Mouse (Mus musculus): ENCODE results near the gene Tmc8.
"Not testable (repeated sequence)": the region's sequence is repeated elsewhere in the genome, so short reads cannot be mapped to it uniquely, and the experiment has no call there.

Tmc8 gene

DNA sequence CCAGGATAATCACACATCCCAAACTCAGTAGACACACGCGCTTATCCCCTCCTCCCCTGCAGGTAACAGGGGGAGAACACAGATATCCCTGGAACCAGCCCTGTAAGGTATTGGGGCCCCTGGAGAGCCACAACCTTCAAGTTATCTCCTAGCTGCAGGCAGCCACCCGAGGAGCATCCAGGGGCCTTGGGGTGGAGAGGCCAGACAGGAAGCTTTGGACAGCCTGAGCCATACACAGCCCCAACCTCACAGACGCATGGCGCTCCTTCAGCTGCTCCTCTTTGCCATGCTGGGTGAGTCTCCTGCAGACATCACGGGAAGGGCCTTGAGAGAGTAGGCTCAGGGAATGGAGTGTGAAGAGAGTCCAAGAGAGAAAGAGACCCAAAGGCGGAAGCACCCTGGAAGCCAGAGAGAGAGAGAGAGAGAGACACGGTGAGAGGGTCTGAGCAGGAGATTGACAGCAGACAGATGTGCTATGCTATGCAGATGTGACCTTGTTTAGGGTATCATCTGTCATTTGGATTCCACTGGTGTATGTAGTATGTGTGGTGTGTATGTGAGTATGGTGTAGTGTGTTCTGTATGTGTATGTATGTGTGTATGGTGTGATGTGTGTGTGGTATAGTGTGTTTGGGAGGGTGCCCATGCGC is 15.8 kb downstream of the Tmc8 start, which contains the start of gene 6030468B19Rik:
Gene 6030468B19Rik (plus strand): TSS at position 150 of the 649 bp plus-strand sequence.
- DNase-seq (ENCODE audit: low spot score in 2 of 2): no peak

DNA sequence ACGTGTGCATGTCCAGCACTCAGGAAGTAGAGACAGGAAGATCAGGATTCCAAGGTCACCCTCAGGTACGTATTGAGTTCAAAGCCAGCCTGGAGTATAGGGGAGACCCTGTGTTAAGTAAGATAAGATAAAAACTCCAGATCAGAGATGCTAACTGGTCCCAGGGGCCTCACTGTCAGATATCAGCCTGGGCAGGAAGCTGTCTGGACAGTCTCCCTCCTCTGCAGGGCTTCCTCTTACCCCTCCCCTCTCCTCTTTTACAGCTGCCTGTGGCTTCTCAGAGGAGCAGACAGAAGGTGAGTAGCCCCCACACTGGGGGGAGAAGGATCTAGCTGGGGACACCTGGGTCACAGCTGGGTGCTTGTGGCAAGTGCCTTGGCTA is 16.3 kb downstream of the Tmc8 start:
- DNase-seq (ENCODE audit: low spot score in 2 of 2): no peak

DNA sequence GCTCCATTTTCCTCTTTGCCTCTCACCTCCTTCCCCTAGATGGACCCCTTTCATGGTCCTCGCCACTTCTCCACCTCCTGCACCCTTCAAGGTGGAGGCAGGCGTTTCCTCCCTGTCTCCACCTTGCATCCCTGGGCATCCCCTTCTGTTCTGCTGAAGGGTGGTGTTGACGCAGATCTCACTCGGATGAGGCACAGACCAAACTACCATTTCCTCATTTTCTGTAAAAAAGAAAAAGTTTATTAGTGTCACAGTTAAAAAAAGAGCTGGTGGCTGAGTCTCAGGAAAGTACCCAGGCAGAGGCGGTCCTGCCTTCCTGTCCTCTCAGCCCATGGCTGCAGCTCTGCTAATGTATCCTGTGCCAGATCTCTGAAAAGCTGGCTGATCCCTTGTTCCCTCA is 17.3 kb downstream of the Tmc8 start:
- no peak for DNase-seq (ENCODE audit: low spot score in 2 of 2)

DNA sequence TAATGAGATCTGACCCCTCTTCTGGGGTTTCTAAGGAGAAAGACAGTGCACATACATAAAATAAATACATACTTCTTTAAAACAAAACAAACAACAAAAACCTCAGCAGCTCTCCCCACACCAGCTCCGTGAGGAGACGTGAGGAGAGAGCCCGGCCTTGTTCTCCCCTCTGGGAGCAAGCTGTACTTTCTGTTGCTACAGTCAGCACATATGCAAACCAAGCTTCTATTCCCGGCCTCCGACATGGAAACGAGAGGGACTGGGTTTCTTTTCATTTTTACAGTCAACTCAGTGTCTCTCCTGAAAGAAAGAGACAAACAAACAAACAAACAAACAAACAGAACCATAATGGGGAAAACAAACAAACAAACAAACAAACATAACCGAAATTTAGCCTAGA is 18.2 kb downstream of the Tmc8 start:
- no peak for DNase-seq (ENCODE audit: low spot score in 2 of 2)

DNA sequence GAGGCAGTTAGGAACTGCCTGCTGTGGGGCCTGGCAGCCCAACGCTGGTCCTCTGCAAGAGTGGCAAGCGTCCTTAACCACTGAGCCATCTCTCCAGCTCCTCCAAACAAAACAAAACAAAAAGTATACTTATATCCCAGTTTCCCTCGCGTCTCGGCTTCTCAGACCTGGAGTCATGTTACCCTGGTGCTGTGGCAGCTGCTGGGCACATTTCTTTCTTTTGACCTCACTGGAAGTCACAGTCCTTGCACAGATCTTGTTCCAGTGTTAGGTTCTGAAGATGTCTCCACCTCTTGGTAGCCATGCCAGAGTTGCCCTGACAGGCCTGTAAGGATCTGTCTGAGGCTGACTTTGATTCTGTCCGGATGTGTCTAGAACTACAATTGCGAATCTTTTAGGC is 19.8 kb downstream of the Tmc8 start:
- DNase-seq (ENCODE audit: low spot score in 2 of 2): no peak

DNA sequence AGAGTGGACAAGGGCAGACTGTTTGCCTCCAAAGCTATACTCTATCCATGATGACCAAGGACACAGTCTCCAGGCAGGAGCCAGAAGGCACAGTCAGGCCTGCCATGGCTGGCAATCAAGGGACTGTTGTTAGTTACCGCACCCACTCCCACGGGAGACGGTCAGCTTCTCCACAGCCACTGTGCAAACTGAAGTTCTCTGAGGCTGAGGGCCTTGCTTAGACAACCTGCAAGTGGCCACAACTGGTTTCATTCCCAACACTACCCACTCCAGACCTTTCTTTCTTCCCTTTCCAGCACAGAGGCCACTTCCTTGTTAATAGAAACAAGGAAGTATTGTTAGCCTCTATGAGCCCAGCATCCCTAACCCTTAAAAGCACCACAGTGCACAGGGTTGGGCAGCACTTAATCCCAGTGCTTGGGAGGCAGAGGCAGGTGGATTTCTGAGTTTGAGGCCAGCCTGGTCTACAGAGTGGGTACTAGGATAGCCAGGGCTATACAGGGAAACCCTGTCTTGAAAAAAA is 21.4 kb downstream of the Tmc8 start:
- DNase-seq (ENCODE audit: low spot score in 2 of 2): no peak

DNA sequence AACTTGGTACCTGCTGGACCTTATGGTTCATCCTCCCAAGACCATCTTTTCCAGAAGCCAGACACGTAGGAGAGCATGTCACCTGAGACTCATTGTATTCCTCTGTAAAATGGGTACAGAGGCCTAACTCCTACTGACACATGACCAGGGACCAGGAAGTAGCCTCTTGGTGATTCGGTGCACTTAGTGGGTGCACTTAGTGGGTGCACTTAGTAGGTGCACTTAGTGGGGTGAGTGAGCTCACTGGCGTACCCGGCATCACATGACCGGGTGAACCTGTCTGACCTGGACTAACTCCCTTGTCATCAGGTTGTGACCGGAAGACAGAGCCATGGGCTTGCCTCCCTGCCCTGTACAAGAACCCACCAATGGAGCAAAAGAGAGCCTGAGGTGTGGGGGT is 24.9 kb downstream of the Tmc8 start:
- no peak for DNase-seq (ENCODE audit: low spot score in 2 of 2)

DNA sequence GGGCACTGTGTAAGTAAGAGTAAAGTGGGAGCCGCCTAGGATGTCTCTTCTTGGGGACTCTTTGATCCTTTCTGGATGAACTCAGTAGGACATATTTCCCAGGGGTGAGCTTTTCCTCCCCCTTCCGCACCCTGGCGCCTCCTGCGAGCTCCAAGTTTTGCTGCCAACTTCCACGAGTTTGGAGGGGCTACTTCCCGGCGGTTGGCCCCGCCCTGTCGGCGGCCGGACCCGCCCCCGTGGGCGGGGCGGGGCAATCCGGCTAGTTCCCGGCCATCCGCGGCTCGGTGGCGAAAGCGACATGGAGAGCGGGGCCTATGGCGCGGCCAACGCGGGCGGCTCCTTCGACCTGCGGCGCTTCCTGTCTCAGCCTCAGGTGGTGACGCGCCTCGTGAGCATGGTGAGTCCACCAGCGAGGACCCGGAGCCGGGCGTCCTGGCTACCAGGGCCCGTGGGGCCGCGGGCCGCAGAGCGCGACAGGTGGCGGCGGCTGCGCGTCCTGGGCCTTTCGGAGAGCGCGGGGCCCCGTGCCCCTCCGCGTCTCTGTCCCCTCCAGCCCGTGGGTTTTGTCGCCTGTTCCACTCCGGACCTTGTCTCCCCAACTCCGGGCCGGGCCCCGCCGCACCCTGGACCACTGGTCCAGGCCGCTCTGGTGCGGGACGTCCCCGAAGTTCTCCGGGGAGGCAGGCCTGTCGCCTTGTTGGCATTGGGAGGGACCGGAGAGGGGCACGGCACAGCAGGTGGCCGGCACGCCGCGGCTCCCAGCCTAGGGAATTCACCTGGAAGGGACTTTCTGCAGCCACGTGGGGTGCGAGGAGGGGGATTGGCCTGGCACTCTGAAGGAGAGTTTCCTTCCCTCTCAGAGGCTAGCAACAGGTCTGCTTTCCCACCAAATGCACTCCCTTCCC is 27.8 kb downstream of the Tmc8 start, which contains the start of the genes Gm20708 and Syngr2:
Gene Gm20708 (plus strand): TSS at position 262 of the 905 bp plus-strand sequence.
Gene Syngr2 (plus strand): TSS at position 262 of the 905 bp plus-strand sequence.
- peak in 1 of 2 experiments; percentile 67 for DNase-seq (ENCODE audit: low spot score in 2 of 2)

DNA sequence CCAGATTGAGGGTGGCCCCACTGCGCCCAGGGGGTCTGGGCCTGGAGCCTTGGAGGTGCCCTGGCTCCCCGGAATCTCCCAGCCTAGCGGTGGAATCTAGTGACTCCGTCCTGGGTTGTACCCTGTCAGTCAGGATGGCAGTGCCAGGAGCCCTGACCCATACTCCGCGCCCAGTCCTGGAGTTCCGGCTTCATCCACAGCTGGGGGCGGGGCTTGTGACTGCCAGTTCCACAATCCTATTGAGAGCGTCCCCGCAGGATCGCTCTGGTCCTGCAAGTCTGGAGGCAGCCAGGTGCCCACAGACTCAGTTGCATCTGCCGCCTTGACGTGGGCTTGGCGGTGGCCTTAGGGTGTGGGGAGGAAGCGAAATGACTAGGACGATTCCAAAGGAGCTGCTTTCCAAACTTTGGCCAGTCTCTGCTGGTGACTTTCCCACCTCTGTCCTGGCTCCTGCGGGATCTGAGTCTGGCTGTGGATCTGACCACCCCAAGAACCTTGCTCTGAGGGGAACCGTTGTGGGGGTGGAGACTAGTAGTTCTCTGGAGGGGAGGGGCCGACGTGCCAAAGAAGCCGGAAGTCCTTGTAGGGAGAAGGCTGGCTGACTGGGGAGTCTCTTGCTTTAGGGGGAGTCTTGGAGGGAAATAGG is 28.6 kb downstream of the Tmc8 start:
- DNase-seq (ENCODE audit: low spot score in 2 of 2): peak; percentile 76 to 89

DNA sequence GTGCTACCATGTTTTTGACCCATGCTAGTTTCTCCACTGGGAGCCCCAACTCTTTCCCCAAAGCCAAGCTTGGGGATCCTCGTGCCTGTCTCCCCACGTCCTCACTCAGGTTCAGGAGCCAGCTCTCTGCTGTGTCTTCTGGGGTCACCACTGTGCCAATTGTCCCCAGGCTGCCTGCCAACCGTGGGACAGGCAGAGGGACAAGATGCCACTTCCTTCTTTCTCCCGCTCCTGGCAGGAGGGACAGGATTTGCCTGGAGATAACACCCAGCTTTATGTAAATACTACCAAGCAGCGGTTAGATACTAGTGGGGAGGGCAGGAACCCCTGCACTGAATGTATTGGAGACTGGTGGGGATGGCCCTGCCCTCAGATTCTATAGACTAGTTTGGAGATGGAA is 32.0 kb downstream of the Tmc8 start:
- DNase-seq (ENCODE audit: low spot score in 2 of 2): no peak

DNA sequence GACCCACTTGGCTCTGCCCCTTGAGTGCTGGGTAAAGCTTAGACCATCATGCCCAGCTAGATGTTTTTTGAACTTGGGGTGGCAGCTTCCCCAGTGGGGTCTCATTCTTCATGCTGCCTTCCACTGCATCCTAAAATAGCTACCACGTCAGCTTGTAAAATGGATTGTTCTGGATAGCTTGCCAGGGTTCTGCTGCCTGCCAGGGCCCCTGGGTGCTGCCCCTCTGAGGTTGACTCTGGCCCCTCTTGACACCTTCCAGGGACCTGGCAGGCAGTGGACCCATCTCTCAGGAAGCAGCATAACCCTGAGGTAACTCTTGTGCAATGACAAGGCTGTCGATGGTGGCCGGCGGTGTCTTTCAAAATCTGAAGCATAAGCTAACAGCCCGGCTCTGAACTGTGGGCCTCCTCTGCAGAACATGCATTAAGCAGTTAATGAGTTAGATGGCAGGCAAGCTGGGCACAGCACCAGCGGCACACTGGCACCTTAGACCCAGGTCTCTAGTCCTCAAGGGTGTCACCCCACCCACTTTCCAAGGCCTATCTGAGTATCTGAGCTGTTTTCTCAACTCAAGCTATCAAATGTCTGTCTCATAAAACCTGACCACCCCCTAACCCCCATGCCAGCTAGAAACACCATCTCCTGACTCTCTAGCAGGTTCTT is 33.0 kb downstream of the Tmc8 start:
- DNase-seq (ENCODE audit: low spot score in 2 of 2): no peak

DNA sequence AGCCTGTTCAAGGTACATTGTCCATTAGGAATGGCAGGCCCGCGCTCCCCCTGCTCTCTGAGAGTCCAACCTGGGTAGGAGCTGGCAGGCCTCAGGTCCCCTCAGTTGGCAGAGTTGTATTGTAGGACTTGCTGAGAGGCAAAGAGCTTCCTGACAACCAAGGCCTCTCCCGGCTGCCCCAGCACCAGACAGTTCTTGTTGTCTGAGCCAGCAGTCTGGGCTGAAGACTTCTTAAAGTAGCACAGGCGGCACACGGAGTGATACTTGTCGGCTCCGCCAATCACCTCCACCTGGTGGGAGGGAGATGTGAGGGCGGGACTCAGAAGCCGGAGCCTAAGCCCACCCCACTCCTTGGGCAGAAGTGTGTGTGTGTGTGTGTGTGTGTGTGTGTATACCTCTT is 34.0 kb downstream of the Tmc8 start:
- DNase-seq (ENCODE audit: low spot score in 2 of 2): not testable (repeated sequence)

DNA sequence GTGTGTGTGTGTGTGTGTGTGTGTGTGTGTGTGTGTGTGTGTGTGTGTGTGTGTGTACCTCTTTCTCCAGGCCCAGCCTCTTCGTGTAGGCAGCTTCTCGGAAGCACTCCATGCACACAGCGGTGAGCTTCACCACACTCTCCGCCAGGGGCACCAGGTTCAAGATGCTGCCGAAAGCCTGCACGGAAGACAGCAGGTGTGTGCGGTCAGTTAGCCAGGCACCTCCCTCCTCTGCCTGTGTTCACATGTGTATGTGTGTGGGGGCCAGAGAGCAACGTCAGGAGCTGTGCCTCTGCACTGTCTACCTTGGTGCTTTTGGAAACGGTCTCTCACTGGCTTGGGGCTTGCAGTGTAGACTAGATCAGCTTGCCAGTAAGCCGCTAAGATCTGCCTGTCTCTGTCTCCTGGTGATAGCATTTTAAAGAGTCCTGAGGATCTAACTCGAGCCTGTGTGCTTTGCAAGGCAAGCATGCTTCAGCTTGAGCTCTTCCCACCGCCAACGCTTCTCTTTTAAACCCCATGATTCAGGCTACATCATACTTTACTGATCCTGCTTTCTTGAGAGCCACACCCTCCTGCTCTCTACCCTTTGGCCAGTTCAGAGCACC is 34.6 kb downstream of the Tmc8 start:
- no peak for DNase-seq (ENCODE audit: low spot score in 2 of 2)

DNA sequence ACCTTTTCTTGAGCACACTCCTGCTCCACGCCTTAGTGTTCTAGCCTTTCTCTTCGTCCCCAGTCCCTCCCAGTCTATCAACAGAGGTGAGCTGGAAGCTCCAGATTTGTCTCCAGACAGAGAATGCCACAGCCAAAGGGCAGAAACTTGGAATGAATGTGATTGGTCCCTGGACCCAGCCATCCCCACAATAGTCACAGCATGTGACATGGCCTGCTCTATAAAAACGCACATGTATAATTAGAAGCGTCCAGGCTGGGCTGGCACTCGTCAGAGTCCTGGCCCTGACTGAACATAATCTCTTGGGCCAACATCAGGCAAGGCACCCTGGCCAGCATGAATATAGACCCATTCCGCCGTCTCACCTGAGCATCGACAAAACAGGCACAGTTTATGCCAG is 37.2 kb downstream of the Tmc8 start:
- no peak for DNase-seq (ENCODE audit: low spot score in 2 of 2)

DNA sequence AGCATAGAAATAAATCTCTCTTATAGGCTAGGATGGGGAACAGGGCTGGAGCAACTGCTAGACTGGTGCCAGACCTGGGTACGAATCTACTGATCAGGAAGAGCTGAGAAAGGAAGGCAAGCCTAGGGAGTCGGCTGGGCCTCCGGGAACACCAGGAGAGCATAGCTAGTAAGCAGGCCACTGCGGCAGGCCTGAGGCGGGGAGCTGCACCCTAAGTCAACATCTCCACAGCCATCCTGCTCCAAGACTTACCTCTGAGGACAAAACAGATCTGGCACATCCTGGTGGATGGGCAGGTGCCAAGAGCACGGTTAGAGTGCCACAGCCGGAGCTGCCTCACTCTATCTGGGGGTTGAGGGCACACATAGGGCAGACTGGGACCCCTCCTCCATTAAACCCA is 38.3 kb downstream of the Tmc8 start:
- DNase-seq (ENCODE audit: low spot score in 2 of 2): no peak

DNA sequence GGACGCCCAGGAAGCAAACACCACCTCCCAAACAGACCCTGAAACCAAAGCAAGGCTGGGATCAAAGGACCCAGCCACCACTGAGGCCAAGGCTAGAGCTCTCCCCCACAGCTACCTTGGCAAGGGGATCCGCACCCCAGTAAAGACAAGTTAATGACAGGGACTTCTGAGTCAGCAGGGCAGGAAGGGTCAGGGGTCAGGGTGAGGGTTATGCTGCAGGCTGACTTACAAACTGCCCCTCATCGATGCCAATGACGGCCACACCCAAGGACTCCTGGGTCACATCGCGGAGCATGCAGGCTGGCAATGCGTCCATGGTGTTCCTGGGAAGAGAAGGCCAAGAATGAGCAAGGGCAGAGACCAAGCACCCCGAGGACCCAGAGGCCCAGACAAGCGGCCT is 40.0 kb downstream of the Tmc8 start:
- no peak for DNase-seq (ENCODE audit: low spot score in 2 of 2)

DNA sequence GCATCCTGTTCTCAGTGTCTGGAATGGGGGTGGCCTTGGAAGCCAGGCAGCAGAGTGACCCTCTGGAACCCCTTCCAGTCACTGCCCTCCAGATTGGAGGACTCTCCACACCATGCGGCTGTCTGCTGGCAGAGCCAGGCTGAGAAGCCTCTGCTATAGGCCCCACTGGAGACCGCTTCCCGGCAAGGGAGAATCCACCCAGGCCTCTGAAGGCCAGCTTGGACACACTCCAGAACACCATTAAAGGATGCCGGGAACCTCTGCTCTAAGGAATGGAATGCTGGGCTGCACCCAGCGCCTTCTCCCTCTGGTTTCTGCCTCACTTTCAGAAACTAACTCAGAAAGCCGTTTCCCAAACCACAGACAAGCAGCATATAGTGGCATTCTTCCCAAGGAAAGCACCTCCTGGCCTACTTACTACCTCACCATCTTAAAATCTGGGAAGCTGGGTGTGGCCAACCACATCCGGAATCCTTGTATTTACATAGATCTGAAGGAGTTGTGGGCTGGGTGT is 40.9 kb downstream of the Tmc8 start:
- peak in 1 of 2 experiments; percentile 41 for DNase-seq (ENCODE audit: low spot score in 2 of 2)

DNA sequence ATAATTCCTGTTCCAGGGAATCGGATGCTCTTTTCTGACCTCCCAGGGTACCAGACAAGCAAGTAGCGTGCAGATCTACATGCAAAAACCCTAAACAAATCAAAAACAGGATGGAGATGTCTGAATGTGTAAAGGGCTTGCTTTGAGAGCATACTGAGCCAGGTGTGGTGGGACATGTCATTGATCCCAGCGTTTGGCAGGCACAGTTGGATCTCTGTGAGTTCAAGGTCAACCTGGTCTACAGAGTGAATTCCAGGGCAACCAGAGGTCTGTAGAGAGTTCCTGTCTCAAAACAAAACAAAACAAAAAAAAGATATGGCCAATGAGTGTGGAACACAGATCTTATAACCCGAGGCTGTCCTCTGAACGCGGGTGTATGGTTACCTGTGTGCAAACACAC is 41.5 kb downstream of the Tmc8 start:
- DNase-seq (ENCODE audit: low spot score in 2 of 2): no peak

DNA sequence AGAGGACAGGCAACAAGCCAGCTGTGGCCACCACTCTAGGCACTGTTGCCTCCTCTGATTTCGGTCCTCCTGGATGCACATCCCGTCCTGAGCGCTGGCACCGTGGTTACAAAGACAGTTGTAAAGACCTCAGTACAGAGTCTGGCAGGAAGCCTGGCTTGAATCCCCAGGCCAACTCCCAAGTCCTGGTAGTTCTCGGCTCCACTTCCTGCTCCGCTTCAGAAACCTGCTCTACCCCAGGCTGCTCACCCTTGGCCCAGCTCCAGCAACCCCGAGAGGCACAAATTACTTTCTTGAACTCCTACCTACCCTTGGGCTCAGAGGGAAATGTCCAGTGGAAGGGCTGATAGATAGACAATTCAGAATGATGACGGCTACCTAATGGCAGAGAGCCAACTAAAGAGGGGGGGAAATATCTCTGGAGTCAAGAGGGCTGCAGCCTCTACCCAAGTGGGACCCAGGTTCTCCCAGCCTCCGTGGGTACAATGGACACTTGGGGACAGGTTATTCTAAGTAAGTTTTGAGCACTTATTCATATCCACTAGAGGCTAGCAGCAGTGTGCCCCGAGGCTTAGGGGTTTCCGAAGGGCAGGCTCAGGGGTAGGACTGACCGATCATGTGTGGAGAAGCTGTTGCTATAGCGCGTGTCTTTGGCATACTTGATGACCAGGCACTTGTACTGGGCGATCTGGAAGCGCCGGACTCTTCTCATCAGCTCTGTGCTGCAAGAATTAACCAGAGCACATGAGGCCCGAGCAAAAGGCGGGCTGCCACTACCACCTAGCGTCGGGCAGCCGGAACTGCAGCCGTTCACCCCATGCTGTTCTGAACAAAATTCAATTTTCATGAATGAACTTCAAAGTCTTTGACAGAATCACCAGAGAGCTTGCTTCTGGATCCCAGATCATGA is 42.4 kb downstream of the Tmc8 start:
- peak; percentile 73 to 83 for DNase-seq (ENCODE audit: low spot score in 2 of 2)
